Mouse (Mus musculus) liver, adult 2 months (tissue): ENCODE measurements at regions not wholly inside any gene's neighbourhood (a gene's known extent, or its start where the extent isn't known, plus 50 kb on each side); places are given as distances from the start of the nearest gene placed in this dataset.

ENCODE experiments used
- CTCF ChIP-seq: fragments of 200-500 bp; IDR thresholded peaks from 2 replicates; pipeline ENCODE4 v1.5.1; 2011; ENCODE audit warnings: low read depth, low read length, control low read depth
- POLR2A ChIP-seq: fragments of 200-500 bp; IDR thresholded peaks from 2 replicates; pipeline ENCODE4 v1.6.1; 2011; ENCODE audit warnings: low read length, control low read depth; ENCODE audit not compliant: insufficient read depth; ENCODE audit errors: extremely low read depth

DNA sequence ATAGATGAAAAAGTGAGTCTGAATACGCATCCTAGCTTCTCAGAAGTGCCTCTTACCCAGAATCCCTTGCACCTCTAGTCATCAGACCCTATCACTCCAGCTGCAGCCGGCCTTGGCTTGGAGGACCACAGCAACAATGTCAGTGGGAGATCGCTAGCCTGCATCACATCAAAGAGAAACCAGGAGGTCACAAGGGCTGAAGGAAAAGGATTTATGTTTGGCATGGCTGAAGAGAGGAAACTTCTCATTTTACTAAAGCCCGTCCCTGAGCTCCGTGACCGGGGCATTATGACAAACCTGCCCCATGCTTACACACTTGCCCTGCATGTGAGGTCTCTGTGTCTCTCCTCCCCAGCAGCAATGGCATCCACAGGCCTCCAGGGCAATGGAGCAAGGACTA is 63.8 kb upstream of the Irf2bp2 start:
- TF ChIP-seq CTCF (no peak; the same call in 1 of the 2 replicates), POLR2A (no peak)
